Mouse (Mus musculus) telencephalon, adult 2 months (tissue): ENCODE measurements around the gene Retsat.

ENCODE experiments used
- DNase-seq: peaks from one replicate; pipeline ENCODE4 v3.0.0-alpha.2; 2011; ENCODE audit warnings: low read depth, low spot score

Retsat gene

DNA sequence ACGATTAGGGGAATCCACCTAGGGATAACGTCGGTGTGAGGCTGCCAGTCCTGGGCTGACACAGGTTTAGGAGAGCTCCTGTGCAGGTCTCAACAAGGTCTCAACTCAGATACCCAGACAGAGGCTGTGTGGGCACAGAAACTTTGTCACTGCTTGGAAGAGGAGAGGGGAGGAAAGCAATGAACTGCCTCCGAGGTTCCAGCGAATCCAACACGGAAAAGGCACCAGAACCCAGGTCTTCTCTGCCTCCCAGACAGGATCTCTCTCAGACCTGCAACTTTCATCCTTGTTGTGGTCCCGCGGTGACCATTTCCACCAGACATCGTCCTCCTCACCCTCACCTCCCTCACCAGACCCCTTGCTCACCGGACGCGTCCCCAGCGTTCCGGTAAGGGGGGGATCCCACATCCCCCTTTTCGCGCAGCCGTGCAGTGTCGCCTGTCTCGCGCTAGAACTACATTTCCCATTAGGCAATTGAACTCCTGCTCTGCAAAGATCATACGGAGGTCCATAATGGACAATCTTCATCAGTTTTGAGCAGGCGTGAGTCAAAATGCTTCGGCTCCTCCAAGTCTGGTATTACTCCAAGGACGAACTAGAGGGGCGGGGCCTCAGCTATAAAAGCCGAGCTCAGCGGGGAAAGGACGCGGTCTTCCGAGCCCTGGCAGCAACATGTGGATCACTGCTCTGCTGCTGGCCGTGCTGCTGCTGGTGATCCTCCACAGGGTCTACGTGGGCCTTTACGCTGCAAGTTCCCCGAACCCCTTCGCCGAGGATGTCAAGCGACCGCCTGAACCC, at the start of gene Retsat, which contains the start of gene Elmod3:
TSS of gene Retsat (plus strand) at position 520 of the 798 bp plus-strand sequence.
TSS of gene Elmod3 (minus strand) at position 458 of the 798 bp plus-strand sequence.
- DNase-seq: peak; percentile 98

DNA sequence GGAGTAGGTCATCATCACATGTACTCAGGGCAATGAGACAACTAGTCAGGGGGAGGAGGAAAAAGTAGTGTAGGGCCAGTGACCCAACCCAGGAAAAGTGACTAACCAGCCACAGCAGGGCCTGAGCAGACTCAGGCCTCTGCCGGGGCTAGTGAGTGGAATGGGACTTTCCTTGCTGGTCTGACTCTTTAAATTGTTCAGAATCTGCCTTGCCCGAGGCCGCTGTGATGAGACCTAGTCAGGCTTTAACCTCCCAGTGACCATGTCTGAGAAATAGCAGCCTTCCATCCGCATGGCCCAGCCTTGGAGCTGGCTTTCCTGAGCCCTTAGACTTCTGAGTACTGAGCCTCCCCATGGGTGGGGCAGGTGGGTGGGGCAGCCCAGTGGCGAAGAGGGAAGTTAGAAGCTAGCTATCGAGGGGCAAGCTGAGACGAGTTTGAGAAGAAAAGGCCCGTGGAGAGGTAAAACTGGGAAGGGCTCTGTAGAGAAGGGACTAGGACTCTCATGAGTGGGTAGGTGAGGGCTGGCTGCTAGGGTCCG, 49.2 kb upstream of the Retsat start:
- no peak for DNase-seq

GRCm38 (mm10) chr6:72550025-72550424, 48.2 kb upstream of the Retsat start:
- DNase-seq: no peak

- no peak for DNase-seq
These were observed 47.7 kb upstream of the Retsat start for GRCm38 (mm10) chr6:72550503-72551100.

DNA sequence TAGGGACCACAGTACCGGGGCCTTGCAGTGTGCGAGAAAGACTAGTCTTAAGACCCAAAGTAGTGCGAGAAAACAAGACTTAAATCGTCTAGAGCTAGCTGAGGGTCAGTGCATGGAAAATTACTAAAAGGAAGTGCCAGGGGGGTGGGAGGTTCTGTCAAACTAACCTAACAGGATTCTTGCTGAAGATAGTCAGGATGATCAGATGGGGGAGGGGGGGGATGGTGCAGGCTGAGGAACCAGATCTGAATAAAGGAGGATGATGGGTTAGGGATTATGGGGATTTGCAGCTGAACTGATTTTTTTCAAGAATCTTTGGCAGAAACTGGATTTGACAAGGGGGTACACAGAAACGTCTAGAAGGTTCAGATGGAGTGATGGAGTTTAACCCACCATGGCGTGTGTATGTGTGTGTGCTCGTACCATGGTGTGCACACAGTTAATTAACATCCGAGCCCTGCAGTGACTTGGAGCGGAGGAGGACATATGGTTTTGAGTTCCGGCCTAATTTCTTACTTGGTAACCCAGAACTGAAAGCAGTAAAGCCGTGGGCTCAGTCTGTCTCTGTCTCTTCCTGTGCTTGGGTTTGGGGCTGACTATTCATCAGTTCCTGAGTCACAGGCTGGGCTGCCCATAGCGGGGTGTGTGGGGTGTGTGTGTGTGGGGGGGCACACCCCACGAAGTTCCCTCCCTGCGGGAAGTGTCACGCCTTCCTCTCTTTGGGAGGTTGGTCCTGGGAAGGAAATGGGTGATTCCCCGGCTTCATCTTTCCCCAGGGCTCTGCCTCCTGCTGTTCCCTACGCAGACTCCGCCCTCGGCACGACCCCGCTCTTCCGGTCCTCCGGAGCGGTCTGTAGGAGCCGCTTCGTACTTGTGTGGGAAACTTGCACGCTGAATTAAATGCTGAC, 45.9 kb upstream of the Retsat start:
- peak; percentile 66 for DNase-seq

- DNase-seq: no peak
These were observed 45.2 kb upstream of the Retsat start for GRCm38 (mm10) chr6:72553079-72553412.

DNA sequence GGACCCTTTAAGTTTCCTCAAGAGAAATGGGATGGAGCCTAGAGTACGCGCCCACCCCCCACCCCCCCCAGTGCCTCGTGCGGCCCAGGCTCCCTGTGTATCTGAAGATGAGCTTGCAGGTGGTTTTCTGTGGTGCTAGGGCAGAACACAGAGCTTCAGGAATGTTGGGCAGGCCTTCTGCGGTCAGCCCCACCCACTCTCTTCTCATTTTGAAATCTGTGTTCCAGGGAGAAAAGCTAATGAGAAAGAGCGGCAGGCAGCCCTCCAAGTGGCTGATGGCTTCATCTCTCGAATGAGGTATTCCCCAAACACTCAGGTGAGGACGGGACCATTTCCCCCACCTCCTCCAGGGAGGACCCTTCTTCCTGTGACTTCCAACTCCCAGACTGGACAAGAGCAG, 37.5 kb upstream of the Retsat start:
- no peak for DNase-seq

DNA sequence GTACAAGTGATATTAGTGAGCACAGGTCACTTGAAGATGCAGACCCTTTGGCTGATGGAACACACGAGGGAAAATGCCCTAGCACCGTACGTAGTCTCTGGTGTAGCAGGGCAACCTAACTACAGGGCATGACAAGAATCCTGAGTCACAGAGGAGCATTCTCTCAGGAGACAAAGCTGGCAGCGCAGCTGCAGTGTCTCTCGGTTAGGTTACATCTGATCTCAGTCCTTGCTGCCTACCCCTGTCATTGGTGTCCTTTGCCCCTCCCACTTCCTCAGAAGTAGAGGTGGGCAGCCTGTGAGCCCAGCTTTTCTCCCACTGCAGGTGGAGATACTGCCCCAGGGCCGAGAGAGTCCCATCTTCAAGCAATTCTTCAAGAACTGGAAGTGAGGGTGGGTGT, 35.8 kb upstream of the Retsat start:
- DNase-seq: no peak

GRCm38 (mm10) chr6:72562894-72563293, 35.4 kb upstream of the Retsat start:
- DNase-seq: no peak

DNA sequence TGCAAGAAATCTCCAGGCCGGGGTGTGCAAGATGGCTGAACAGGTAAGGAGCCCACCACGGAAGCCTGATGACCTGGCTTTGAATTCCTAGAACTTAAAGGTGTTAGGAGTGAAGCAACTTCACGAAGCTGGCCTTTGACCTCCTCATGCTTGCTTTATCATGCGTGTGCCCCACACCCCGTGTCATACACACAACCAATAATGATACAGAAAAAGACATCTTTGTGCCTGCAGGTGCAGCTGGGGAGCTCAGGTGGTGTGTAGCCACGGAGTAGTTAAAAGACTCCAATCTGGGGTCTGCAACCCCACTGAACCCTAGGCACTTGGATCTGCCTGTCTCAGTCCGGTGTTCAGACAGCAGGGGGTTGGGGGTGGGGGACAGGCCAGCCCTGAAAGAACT, 32.8 kb upstream of the Retsat start:
- no peak for DNase-seq

DNA sequence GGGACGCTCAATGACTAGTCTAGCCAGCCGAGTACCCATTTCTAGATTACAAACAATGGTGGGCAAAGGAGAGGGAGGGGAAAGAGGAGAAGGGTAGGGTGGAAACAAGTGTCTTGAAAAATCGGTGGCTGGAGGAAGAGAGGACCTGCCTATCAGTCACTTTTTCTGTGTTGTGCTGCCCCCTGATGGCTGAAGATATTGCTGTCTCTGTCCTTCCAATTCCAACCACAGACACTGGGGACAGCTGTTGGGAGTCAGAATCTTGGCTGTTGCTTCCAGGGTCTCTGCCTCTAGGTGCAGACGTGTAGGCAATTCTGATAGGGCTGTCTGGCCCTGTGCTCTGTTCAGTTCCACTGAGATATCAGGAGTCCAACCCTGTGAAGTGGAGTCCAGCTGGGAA, 32.2 kb upstream of the Retsat start:
- DNase-seq: peak; percentile 68

DNA sequence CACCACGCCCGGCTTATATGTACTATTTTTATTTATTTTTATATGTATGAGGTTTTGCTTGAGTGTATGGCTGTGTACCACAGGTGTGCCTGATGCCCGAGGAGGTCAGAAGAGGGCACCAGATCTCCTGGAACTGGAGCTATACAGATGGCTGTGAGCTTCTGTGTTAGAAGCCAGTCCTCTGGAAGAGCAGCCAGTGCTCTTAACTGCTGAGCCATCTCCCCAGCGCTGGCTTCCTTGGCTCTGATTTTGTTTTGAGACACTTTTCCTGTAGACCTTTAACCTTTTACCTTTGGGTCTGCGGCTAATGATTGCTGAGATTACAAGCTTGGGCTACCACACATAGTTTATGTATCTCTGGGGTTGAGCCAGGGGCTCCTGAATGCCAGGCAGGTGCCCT, 30.8 kb upstream of the Retsat start:
- no peak for DNase-seq

DNA sequence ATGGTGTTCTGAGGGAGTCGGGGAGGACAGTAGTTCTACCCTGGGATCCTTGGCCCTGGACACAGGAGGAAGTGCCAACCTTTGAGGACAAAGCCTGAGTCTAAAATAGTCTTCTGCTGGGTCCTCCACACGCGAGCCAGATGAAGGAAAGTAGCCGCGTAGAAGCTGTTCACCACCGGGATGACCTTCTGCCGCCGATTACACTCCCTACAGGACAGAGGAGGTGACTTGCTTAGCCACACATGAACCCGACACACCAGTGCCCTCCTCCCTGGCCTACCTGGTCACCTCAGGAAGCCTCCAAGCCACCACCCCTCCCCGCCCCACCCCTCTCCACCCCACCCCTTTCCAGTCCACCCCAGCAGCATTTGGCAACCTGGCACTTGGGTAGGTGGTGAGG, 29.5 kb upstream of the Retsat start:
- no peak for DNase-seq

- DNase-seq: no peak
These were observed 27.5 kb upstream of the Retsat start for GRCm38 (mm10) chr6:72570644-72571397.

- DNase-seq: no peak
These were observed 26.4 kb upstream of the Retsat start for GRCm38 (mm10) chr6:72571826-72572225.

GRCm38 (mm10) chr6:72576041-72576440, 22.2 kb upstream of the Retsat start:
- DNase-seq: no peak

- DNase-seq: no peak
These were observed 16.5 kb upstream of the Retsat start for GRCm38 (mm10) chr6:72581625-72582382.

GRCm38 (mm10) chr6:72583211-72583839, 14.9 kb upstream of the Retsat start:
- DNase-seq: no peak

GRCm38 (mm10) chr6:72584154-72584553, 14.1 kb upstream of the Retsat start:
- DNase-seq: no peak

DNA sequence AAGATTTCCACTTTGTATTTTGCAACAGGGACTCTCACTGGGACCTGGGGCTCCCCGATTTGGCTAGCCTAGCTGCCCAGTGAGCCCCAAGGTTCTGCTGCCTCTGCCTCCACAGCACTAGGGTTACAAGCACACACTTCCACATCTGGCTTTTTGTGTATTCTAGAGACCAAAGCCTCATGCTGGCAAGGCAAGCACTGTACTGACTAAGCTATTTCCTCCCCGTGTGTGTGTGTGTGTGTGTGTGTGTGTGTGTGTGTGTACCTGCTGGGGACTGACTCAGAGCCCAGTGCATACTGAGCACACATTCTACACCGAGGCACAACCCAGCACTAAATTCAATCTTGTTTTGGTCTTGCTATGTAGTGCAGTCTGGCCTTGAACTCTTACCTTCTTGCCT, 11.6 kb upstream of the Retsat start:
- no peak for DNase-seq
